Mouse (Mus musculus) forebrain, embryonic 16.5 days (tissue): ENCODE data around the gene Slc2a4. TPM values are rescaled to one million over a fixed set of nuclear protein-coding genes. Genes with fewer than 3 reads are reported as not detected.

ENCODE experiments used
- ATAC-seq: fragments of 200-750 bp; cut with Nextera tagmentation; 2 replicates; pipeline ENCODE4 v1.8.0; 2017; ENCODE audit warnings: mild to moderate bottlenecking, moderate library complexity
- H3K27ac ChIP-seq: fragments of 300-500 bp; sonication (generic); 2 replicates; pipeline ENCODE4 v1.5.1; 2014; ENCODE audit warnings: low read length, control low read depth
- H3K27me3 ChIP-seq: fragments of 300-500 bp; sonication (generic); replicated peaks from 2 replicates; pipeline ENCODE4 v1.6.1; 2014; ENCODE audit warnings: low read length; ENCODE audit not compliant: control insufficient read depth, insufficient read depth
- H3K36me3 ChIP-seq: fragments of 300-500 bp; sonication (generic); 2 replicates; pipeline ENCODE4 v1.6.1; 2014; ENCODE audit not compliant: control insufficient read depth, insufficient read depth
- H3K4me1 ChIP-seq: fragments of 300-500 bp; sonication (generic); replicated peaks from 2 replicates; pipeline ENCODE4 v1.6.1; 2014; ENCODE audit warnings: low read length; ENCODE audit not compliant: control insufficient read depth, insufficient read depth
- H3K4me2 ChIP-seq: fragments of 300-500 bp; sonication (generic); 2 replicates; pipeline ENCODE4 v1.6.1; 2014; ENCODE audit warnings: mild to moderate bottlenecking, low read length, control low read depth
- H3K4me3 ChIP-seq: fragments of 300-500 bp; sonication (generic); replicated peaks from 2 replicates; pipeline ENCODE4 v1.5.1; 2014; ENCODE audit warnings: mild to moderate bottlenecking, low read length, control low read depth
- H3K9ac ChIP-seq: fragments of 300-500 bp; sonication (generic); replicated peaks from 2 replicates; pipeline ENCODE4 v1.6.1; 2014; ENCODE audit warnings: low read depth, low read length, control low read depth
- H3K9me3 ChIP-seq: fragments of 300-500 bp; sonication (generic); 2 replicates; pipeline ENCODE4 v1.6.1; 2016; ENCODE audit warnings: low read length; ENCODE audit not compliant: control insufficient read depth
- WGBS: fragments of 180-500 bp; shearing (Covaris S2); extraction: QIAGEN DNeasy Blood & Tissue Kit; methylation state at CpG from one replicate; pipeline ENCODE4 v1.1.7; 2014; 5-methylcytosine and 5-hydroxymethylcytosine counted together
- polyA plus RNA-seq: library from polyadenylated mRNA; unstranded; fragments of >200 nt; fragmentation: Nextera tagmentation; extraction: Ambion mirVana; gene quantifications from 2 replicates; pipeline ENCODE4 v1.2.1, GENCODE M21; 2015

The Slc2a4 gene
- polyA plus RNA-seq, 1 experiment from 2014 or later: 6.7 TPM

DNA sequence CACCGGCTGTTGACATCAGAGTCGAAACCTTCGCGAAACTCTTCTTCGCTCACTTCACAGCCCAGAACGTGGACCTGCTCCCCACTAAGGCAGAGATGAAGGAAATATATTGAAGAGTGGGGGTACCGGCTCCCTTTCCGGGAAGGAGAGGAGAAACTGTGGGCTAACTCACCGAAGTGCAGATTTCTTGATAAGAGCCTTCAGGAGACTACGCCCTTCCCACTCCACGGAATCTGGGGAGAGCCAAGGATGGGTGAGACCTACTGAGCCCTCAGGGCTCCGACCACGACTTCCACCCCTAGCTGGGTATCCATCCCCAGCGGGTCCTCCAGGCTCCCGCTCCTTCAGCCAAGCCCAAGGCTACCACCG lies 31.8 kb upstream of the Slc2a4 start:
- Histone ChIP-seq H3K27me3 (no peaks in the 10 kb centered on the region), H3K27ac (peak overlapping the region; percentile 98), H3K9ac (peak overlapping the region; percentile 74), H3K36me3 (peaks cover 9% of the 10 kb centered on the region), H3K4me1 (peaks cover 30% of the 10 kb centered on the region), H3K4me2 (peak overlapping the region; percentile 77), H3K4me3 (peak overlapping the region; percentile 73), H3K9me3 (no peaks in the 10 kb centered on the region)
- no peak for ATAC-seq
- WGBS: 3% methylated on average over 16 of the region's 16 CpGs

DNA sequence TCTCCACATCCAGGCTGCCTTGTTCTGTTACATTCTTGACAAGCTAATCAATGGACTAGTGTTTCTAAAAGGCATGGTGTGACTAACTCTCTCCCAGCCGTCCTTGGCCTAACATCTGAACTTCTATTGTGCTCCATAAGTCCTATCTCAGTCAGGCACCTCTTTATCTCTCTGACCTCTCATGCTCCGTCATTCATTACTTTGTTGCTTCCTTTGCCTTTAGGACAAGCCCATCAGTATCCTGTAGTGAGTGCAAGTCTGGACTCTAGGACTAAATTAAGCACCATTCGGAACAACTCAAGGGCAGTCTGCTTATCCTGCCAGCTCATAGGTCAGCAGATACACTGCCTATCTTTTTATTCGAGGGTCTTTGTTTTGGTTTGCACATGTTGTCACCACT lies 28.3 kb upstream of the Slc2a4 start:
- H3K27ac ChIP-seq: no peak overlapping the region
- H3K9ac ChIP-seq: no peak overlapping the region
- H3K9me3 ChIP-seq: no peaks in the 10 kb centered on the region
- no peak overlapping the region for H3K4me2 ChIP-seq
- no peak for ATAC-seq
- H3K4me1 ChIP-seq: peaks cover 8% of the 10 kb centered on the region
- 87% methylated on average over 4 of the region's 4 CpGs for WGBS
- no peaks in the 10 kb centered on the region for H3K27me3 ChIP-seq
- H3K4me3 ChIP-seq: no peak overlapping the region
- H3K36me3 ChIP-seq: peaks cover 25% of the 10 kb centered on the region

DNA sequence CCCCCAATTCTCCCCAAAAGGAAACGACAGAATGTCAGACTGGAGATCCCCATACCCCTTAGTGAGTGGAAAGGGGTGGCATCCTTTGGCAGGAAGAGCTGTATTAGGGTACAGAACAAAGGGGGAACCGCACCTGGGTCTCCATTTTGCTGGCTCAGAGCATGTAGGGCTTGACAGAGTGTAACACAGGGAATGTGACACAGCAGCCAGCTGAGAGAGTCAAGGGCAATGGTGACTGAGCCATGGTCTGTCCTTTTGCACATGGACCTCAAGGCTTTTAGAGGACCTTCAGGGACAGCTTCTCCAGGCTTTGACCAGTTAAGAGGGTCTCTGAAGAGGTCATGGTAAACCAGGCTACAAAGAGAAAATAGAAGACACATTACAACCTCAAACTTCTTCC lies 26.9 kb upstream of the Slc2a4 start:
- Histone ChIP-seq H3K36me3 (peaks cover 32% of the 10 kb centered on the region), H3K4me1 (peaks cover 8% of the 10 kb centered on the region), H3K9me3 (no peaks in the 10 kb centered on the region), H3K27me3 (no peaks in the 10 kb centered on the region), H3K9ac (no peak overlapping the region), H3K4me3 (no peak overlapping the region), H3K27ac (no peak overlapping the region), H3K4me2 (no peak overlapping the region)
- WGBS: 96% methylated on average over 2 of the region's 2 CpGs
- no peak for ATAC-seq

DNA sequence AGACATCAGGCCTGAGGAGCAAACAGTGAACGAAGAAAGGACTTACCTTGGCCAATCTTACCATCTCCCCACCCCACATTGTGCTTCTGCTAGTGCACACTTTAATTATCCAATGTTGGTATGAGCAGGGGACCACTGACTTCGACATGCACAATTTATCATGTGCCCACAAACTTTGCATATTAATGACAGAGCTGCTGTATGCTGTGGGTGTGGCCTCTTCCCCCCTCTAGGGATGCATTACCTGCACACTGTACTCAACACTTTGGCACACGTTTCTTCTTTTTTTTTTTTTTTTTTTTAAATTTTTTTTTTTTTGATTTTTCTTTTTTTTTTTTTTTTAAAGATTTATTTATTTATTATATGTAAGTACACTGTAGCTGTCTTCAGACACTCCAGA lies 22.8 kb upstream of the Slc2a4 start:
- H3K36me3 ChIP-seq: peaks cover 45% of the 10 kb centered on the region
- H3K27ac ChIP-seq: no peak overlapping the region
- no peaks in the 10 kb centered on the region for H3K9me3 ChIP-seq
- H3K27me3 ChIP-seq: peaks cover 23% of the 10 kb centered on the region
- 83% methylated on average over 3 of the region's 3 CpGs for WGBS
- no peak overlapping the region for H3K9ac ChIP-seq
- H3K4me1 ChIP-seq: peaks cover 6% of the 10 kb centered on the region
- no peak for ATAC-seq
- H3K4me3 ChIP-seq: no peak overlapping the region
- H3K4me2 ChIP-seq: no peak overlapping the region

DNA sequence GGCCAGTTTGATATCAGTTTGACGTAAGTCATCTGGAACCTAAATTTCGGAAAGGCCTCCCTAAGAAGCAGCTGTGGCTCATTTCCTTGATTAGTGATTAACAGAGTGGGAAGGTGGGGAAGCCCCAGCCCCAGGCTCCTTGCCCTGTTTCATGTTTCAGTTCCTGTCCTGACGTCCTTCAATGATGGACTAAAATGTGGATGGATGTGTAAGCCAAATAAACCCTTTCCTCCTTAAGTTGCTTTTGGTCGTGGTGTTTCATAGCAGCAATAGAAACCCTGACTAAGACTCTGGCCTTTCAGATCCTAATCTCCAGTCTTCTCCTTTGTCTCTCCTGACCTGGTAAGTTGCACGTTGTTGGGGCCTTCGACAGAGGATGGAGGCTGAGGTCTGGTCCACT lies 22.2 kb upstream of the Slc2a4 start:
- no peak overlapping the region for H3K4me3 ChIP-seq
- H3K27ac ChIP-seq: no peak overlapping the region
- H3K9ac ChIP-seq: no peak overlapping the region
- peaks cover 6% of the 10 kb centered on the region for H3K4me1 ChIP-seq
- no peak overlapping the region for H3K4me2 ChIP-seq
- no peak for ATAC-seq
- no peaks in the 10 kb centered on the region for H3K9me3 ChIP-seq
- H3K27me3 ChIP-seq: peaks cover 27% of the 10 kb centered on the region
- peaks cover 45% of the 10 kb centered on the region for H3K36me3 ChIP-seq
- WGBS: 87% methylated on average over 6 of the region's 6 CpGs

DNA sequence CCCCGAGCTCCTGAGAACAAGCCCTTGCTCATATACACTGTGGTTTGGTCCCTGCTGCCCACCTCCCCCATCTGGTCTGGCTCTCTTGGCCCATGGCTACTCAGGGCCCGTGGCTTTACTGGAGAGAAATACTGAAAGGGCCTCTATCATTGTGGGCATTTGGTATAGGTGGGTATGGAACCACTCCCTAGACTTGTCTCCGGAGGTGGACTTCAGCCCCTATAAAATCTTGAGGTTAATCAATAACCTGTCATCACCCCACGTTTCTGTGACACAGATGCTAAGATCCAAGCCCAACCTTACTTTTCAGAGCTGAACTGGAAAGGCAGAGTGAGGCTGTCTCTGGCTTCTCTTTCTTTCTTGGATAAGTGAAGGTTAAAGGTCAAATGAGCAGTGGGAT lies 20.8 kb upstream of the Slc2a4 start:
- WGBS: 90% methylated on average over 4 of the region's 4 CpGs
- ATAC-seq: no peak
- H3K4me1 ChIP-seq: peaks cover 6% of the 10 kb centered on the region
- H3K4me3 ChIP-seq: no peak overlapping the region
- H3K27ac ChIP-seq: no peak overlapping the region
- H3K9me3 ChIP-seq: no peaks in the 10 kb centered on the region
- peaks cover 33% of the 10 kb centered on the region for H3K36me3 ChIP-seq
- H3K9ac ChIP-seq: no peak overlapping the region
- H3K27me3 ChIP-seq: peaks cover 36% of the 10 kb centered on the region
- H3K4me2 ChIP-seq: no peak overlapping the region

DNA sequence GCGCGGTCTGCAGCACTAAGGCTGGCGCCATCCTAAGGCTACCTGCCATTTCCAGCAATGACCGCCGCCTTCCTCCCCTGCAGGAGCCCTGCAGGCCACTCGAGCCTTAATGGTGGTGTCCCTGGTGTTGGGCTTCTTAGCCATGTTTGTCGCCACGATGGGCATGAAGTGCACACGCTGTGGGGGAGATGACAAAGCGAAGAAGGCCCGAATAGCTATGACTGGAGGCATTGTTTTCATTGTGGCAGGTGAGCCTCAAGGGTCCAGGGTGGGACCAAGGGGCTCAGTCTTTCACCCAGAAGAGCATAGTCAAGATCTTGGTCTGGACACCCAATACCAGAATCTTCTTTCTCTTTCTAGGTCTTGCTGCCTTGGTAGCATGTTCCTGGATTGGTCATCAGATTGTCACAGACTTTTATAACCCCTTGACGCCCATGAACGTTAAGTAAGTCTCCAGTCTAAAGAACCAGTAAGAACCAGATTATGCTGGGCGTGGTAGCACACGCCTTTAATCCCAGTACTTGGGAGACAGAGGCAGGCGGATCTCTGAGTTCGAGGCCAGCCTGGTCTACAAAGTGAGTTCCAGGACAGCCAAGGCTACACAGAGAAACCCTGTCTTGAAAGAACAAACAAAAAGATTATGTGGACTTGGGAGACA lies 19.0 kb upstream of the Slc2a4 start:
- peak overlapping the region; percentile 35 for H3K4me2 ChIP-seq
- no peaks in the 10 kb centered on the region for H3K9me3 ChIP-seq
- no peak overlapping the region for H3K27ac ChIP-seq
- H3K36me3 ChIP-seq: peaks cover 25% of the 10 kb centered on the region
- WGBS: 38% methylated on average over 17 of the region's 17 CpGs
- peak overlapping the region; percentile 16 for H3K4me3 ChIP-seq
- no peak for ATAC-seq
- H3K9ac ChIP-seq: 0 out of 2 replicates have a peak overlapping the region, but pooled peaks have one; percentile 6
- peaks cover 6% of the 10 kb centered on the region for H3K4me1 ChIP-seq
- peaks cover 52% of the 10 kb centered on the region for H3K27me3 ChIP-seq

DNA sequence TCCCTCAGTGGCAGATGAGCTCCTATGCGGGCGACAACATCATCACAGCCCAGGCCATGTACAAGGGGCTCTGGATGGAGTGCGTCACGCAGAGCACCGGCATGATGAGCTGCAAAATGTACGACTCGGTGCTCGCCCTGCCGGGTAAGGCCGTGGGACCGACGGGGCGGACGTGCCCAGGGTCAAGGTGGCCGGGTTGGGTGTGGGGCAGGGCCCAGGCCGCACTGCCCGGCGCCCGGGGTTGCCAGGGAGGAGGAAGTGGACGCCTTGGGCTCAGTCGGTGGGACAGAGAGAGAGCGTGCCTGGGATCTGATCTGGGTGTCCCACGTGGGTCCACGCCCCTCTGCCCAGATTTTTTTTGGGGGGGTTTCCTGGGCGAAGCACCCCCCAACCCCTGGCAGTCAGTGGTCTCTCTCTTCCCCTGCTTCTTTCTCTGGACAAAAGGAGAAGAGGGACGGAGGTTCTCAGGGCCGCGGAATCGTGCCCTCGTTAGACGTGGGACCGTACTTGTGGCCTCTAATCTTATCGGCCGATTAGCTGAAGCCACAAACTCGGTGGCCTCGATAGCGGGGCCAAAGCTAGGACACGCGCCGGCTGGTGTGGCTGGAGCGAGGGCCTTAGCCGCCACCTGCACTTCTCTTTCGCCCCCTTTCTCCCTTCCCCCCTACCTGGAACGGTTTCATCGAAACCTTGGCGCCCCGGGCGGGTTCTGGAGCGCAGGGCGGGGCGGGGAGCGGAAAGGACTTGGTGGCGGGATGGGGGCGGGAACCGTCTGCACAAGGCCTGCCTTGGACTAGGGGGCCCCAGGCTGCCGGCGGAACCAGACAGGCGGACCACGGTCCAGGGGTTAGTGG lies 18.2 kb upstream of the Slc2a4 start:
- WGBS: 2% methylated on average over 58 of the region's 59 CpGs
- ATAC-seq: no peak
- H3K9ac ChIP-seq: 0 out of 2 replicates have a peak overlapping the region, but pooled peaks have one; percentile 6

DNA sequence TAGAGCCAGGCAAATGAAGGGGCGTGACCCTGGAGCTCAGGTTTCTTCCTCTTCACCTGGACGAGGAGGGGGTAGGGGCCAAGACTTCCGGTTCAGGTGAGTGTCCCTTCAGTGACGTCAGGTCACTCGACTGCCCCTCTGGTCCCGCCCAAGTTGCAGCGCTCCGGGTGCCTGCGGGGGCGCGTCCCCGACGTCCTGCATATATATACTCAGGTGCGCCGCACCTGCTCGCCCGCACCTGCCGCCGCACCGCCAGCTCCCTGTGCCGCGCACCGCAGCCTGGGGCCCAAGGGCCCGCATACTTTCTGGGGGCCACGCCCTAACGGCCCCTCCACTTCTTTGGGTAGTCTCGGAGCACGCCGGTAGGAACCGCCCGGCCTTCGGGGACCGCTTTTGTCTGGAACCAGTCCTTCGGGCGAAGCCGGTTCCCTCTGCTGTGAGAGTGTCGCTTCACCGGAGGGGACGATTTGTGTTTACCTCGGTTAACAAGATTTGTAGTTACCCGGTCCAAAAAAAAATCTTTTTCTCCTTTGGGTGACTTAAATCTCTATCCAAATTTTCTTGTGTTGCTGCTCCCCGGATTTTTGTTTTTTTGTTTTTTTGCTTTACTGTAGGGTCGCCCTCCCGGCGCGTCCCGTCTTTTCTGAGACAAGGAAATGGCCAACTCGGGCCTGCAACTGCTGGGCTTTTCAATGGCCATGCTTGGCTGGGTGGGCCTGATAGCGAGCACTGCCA lies 17.4 kb upstream of the Slc2a4 start:
- H3K9ac ChIP-seq: no peak overlapping the region
- no peak for ATAC-seq
- peaks cover 52% of the 10 kb centered on the region for H3K27me3 ChIP-seq
- 2% methylated on average over 49 of the region's 49 CpGs for WGBS
- H3K9me3 ChIP-seq: no peaks in the 10 kb centered on the region
- peaks cover 6% of the 10 kb centered on the region for H3K4me1 ChIP-seq
- H3K27ac ChIP-seq: no peak overlapping the region
- peaks cover 17% of the 10 kb centered on the region for H3K36me3 ChIP-seq
- no peak overlapping the region; the same call in 1 of the 2 replicates for H3K4me3 ChIP-seq
- no peak overlapping the region for H3K4me2 ChIP-seq

More for the DNA sequence above, 18.2 kb upstream of the Slc2a4 start:
- Histone ChIP-seq H3K36me3 (peaks cover 20% of the 10 kb centered on the region), H3K9me3 (no peaks in the 10 kb centered on the region), H3K4me3 (peak overlapping the region; percentile 16), H3K4me1 (peaks cover 6% of the 10 kb centered on the region), H3K27me3 (peaks cover 52% of the 10 kb centered on the region), H3K4me2 (peak overlapping the region; percentile 35), H3K27ac (no peak overlapping the region)
